Mouse (Mus musculus) G1E (cell line): ENCODE results near the gene Sox8.

Experiments
- CTCF ChIP-seq: IDR thresholded peaks from 2 replicates; pipeline ENCODE4 v1.5.1; 2012; ENCODE audit warnings: low read depth, low read length, inconsistent platforms, mixed read lengths
- POLR2AphosphoS5 ChIP-seq: IDR thresholded peaks from 2 replicates; pipeline ENCODE4 v1.6.1; 2012; ENCODE audit warnings: low read depth, low read length, inconsistent platforms; ENCODE audit not compliant: insufficient replicate concordance
- TAL1 ChIP-seq: conservative IDR thresholded peaks from 2 replicates; pipeline ENCODE4 v1.6.1; 2012; ENCODE audit warnings: low read depth, low read length, inconsistent platforms, mixed read lengths

- no peak for TF ChIP-seq POLR2AphosphoS5
- TF ChIP-seq CTCF = no peak
- no peak for TF ChIP-seq TAL1
Measured at GRCm38 (mm10) chr17:25568880-25569279, 1.6 kb downstream of the Sox8 start.
